Mouse (Mus musculus) kidney, embryonic 15.5 days (tissue): Measurements from ENCODE around the gene Cdhr2. TPM values are rescaled to one million over a fixed set of nuclear protein-coding genes. Genes with fewer than 3 reads are reported as not detected.

Source experiments
- ATAC-seq: fragments of 200-750 bp; cut with Nextera tagmentation; replicated peaks from 2 replicates; pipeline ENCODE4 v1.8.0; 2017; ENCODE audit warnings: moderate TSS enrichment; ENCODE audit not compliant: low FRiP score
- H3K27ac ChIP-seq: fragments of 300-500 bp; sonication (generic); 2 replicates; pipeline ENCODE4 v1.5.1; 2015; ENCODE audit warnings: mild to moderate bottlenecking, inconsistent platforms
- H3K27me3 ChIP-seq: fragments of 300-500 bp; sonication (generic); 2 replicates; pipeline ENCODE4 v1.6.1; 2015; ENCODE audit warnings: inconsistent platforms
- H3K36me3 ChIP-seq: fragments of 300-500 bp; sonication (generic); 2 replicates; pipeline ENCODE4 v1.6.1; 2015; ENCODE audit warnings: inconsistent platforms
- H3K4me1 ChIP-seq: fragments of 300-500 bp; sonication (generic); 2 replicates; pipeline ENCODE4 v1.6.1; 2015; ENCODE audit warnings: inconsistent platforms
- H3K4me2 ChIP-seq: fragments of 300-500 bp; sonication (generic); 2 replicates; pipeline ENCODE4 v1.6.1; 2015; ENCODE audit warnings: moderate library complexity, mild to moderate bottlenecking, inconsistent platforms
- H3K4me3 ChIP-seq: fragments of 300-500 bp; sonication (generic); replicated peaks from 2 replicates; pipeline ENCODE4 v1.5.1; 2015; ENCODE audit warnings: mild to moderate bottlenecking, inconsistent platforms
- H3K9ac ChIP-seq: fragments of 300-500 bp; sonication (generic); 2 replicates; pipeline ENCODE4 v1.6.1; 2015; ENCODE audit warnings: mild to moderate bottlenecking, inconsistent platforms
- H3K9me3 ChIP-seq: fragments of 300-500 bp; sonication (generic); replicated peaks from 2 replicates; pipeline ENCODE4 v1.6.1; 2016; ENCODE audit warnings: inconsistent platforms
- WGBS: fragments of 180-500 bp; shearing (Covaris S2); methylation state at CpG from one replicate; pipeline ENCODE4 v1.1.7; 2015; ENCODE audit warnings: mixed read lengths; 5-methylcytosine and 5-hydroxymethylcytosine counted together
- polyA plus RNA-seq: library from polyadenylated mRNA; unstranded; fragments of >200 nt; fragmentation: Nextera tagmentation; extraction: Ambion mirVana; gene quantifications from 2 replicates; pipeline ENCODE4 v1.2.1, GENCODE M21; 2015

The Cdhr2 gene
- polyA plus RNA-seq, 1 experiment from 2014 or later, result 5.4 TPM

GRCm38 (mm10) chr13:54755201-54755830 is 54.1 kb downstream of the Cdhr2 start:
- H3K27ac ChIP-seq, result no peak overlapping the region
- H3K27me3 ChIP-seq, result peaks cover 70% of the 10 kb centered on the region
- WGBS, result 26% methylated on average over 9 of the region's 9 CpGs
- no peaks in the 10 kb centered on the region for H3K36me3 ChIP-seq
- ATAC-seq, result no peak
- peaks cover 23% of the 10 kb centered on the region for H3K4me1 ChIP-seq
- H3K9ac ChIP-seq, result no peak overlapping the region
- no peak overlapping the region for H3K4me2 ChIP-seq
- H3K4me3 ChIP-seq, result no peak overlapping the region
- no peaks in the 10 kb centered on the region for H3K9me3 ChIP-seq

- WGBS, result 88% methylated on average over 8 of the region's 8 CpGs
These were observed 55.0 kb downstream of the Cdhr2 start for GRCm38 (mm10) chr13:54756156-54756712.

GRCm38 (mm10) chr13:54757093-54757830 is 56.0 kb downstream of the Cdhr2 start:
- Histone ChIP-seq H3K4me1 (peaks cover 23% of the 10 kb centered on the region), H3K36me3 (no peaks in the 10 kb centered on the region), H3K4me2 (peak overlapping the region; percentile 78), H3K4me3 (peak overlapping the region; percentile 41), H3K27me3 (peaks cover 74% of the 10 kb centered on the region), H3K27ac (no peak overlapping the region), H3K9me3 (no peaks in the 10 kb centered on the region), H3K9ac (no peak overlapping the region)
- WGBS, result 49% methylated on average over 10 of the region's 10 CpGs
- no peak for ATAC-seq

More at GRCm38 (mm10) chr13:54756156-54756712, 55.0 kb downstream of the Cdhr2 start:
- Histone ChIP-seq H3K9ac (no peak overlapping the region), H3K4me1 (peaks cover 23% of the 10 kb centered on the region), H3K27me3 (peaks cover 75% of the 10 kb centered on the region), H3K27ac (no peak overlapping the region), H3K9me3 (no peaks in the 10 kb centered on the region), H3K4me2 (no peak overlapping the region), H3K4me3 (no peak overlapping the region), H3K36me3 (no peaks in the 10 kb centered on the region)
- ATAC-seq, result no peak

- ATAC-seq, result peak; percentile 87
- H3K36me3 ChIP-seq, result no peaks in the 10 kb centered on the region
- peaks cover 78% of the 10 kb centered on the region for H3K27me3 ChIP-seq
- H3K4me2 ChIP-seq, result peak overlapping the region; percentile 78
- peak overlapping the region; percentile 41 for H3K4me3 ChIP-seq
- no peak overlapping the region for H3K9ac ChIP-seq
- H3K4me1 ChIP-seq, result peaks cover 23% of the 10 kb centered on the region
- H3K9me3 ChIP-seq, result no peaks in the 10 kb centered on the region
- peak overlapping the region; percentile 34; the same call in 1 of the 2 replicates for H3K27ac ChIP-seq
- WGBS, result under 1% methylated on average over 43 of the region's 43 CpGs
These were observed 56.9 kb downstream of the Cdhr2 start for GRCm38 (mm10) chr13:54758045-54758755.

- H3K36me3 ChIP-seq, result no peaks in the 10 kb centered on the region
- whole genome bisulfite sequencing, result under 1% methylated on average over 29 of the region's 29 CpGs
- H3K4me3 ChIP-seq, result peak overlapping the region; percentile 41
- H3K27ac ChIP-seq, result no peak overlapping the region
- H3K9ac ChIP-seq, result no peak overlapping the region
- peaks cover 23% of the 10 kb centered on the region for H3K4me1 ChIP-seq
- H3K27me3 ChIP-seq, result peaks cover 78% of the 10 kb centered on the region
- ATAC-seq, result peak; percentile 3; the same call in 1 of the 2 replicates
- H3K4me2 ChIP-seq, result peak overlapping the region; percentile 78
- no peaks in the 10 kb centered on the region for H3K9me3 ChIP-seq
These were observed 57.7 kb downstream of the Cdhr2 start for GRCm38 (mm10) chr13:54758756-54759470.

GRCm38 (mm10) chr13:54759496-54759895 is 58.2 kb downstream of the Cdhr2 start:
- 15% methylated on average over 7 of the region's 7 CpGs for WGBS
- Histone ChIP-seq H3K4me3 (no peak overlapping the region), H3K36me3 (no peaks in the 10 kb centered on the region), H3K4me1 (peaks cover 23% of the 10 kb centered on the region), H3K4me2 (no peak overlapping the region), H3K27ac (no peak overlapping the region), H3K27me3 (peaks cover 78% of the 10 kb centered on the region), H3K9me3 (no peaks in the 10 kb centered on the region), H3K9ac (no peak overlapping the region)
- ATAC-seq, result 0 out of 2 replicates have a peak, but pooled peaks have one; percentile 27

GRCm38 (mm10) chr13:54760164-54760795 is 59.0 kb downstream of the Cdhr2 start:
- H3K9me3 ChIP-seq, result no peaks in the 10 kb centered on the region
- no peak overlapping the region for H3K4me3 ChIP-seq
- WGBS, result 71% methylated on average over 8 of the region's 8 CpGs
- no peaks in the 10 kb centered on the region for H3K36me3 ChIP-seq
- no peak overlapping the region for H3K27ac ChIP-seq
- peaks cover 23% of the 10 kb centered on the region for H3K4me1 ChIP-seq
- no peak overlapping the region for H3K9ac ChIP-seq
- peaks cover 79% of the 10 kb centered on the region for H3K27me3 ChIP-seq
- H3K4me2 ChIP-seq, result no peak overlapping the region
- no peak for ATAC-seq

- no peaks in the 10 kb centered on the region for H3K9me3 ChIP-seq
- no peak overlapping the region for H3K4me3 ChIP-seq
- H3K27me3 ChIP-seq, result peaks cover 79% of the 10 kb centered on the region
- no peak for ATAC-seq
- no peaks in the 10 kb centered on the region for H3K36me3 ChIP-seq
- H3K9ac ChIP-seq, result no peak overlapping the region
- H3K27ac ChIP-seq, result no peak overlapping the region
- H3K4me2 ChIP-seq, result no peak overlapping the region
- 84% methylated on average over 7 of the region's 7 CpGs for WGBS
- peaks cover 28% of the 10 kb centered on the region for H3K4me1 ChIP-seq
These were observed 59.6 kb downstream of the Cdhr2 start for GRCm38 (mm10) chr13:54760906-54761305.

- H3K4me2 ChIP-seq, result peak overlapping the region; percentile 61
- H3K36me3 ChIP-seq, result no peaks in the 10 kb centered on the region
- peaks cover 74% of the 10 kb centered on the region for H3K27me3 ChIP-seq
- ATAC-seq, result 0 out of 2 replicates have a peak, but pooled peaks have one; percentile 33
- H3K4me3 ChIP-seq, result peak overlapping the region; percentile 35
- WGBS, result 4% methylated on average over 44 of the region's 44 CpGs
- no peak overlapping the region for H3K27ac ChIP-seq
- peaks cover 14% of the 10 kb centered on the region for H3K4me1 ChIP-seq
- H3K9me3 ChIP-seq, result no peaks in the 10 kb centered on the region
- no peak overlapping the region for H3K9ac ChIP-seq
These were observed 64.3 kb downstream of the Cdhr2 start for GRCm38 (mm10) chr13:54765281-54766191.

GRCm38 (mm10) chr13:54766192-54766768 is 65.0 kb downstream of the Cdhr2 start, which contains the start of gene Sncb:
Sncb (minus strand) TSS chr13:54766595.
- 0 out of 2 replicates have a peak, but pooled peaks have one; percentile 43 for ATAC-seq
- no peak within 1 kb of the TSS for H3K9ac ChIP-seq
- 1% methylated on average over 35 of the region's 35 CpGs for WGBS
- H3K36me3 ChIP-seq, result no peaks in the 10 kb centered on the region
- H3K9me3 ChIP-seq, result no peaks in the 10 kb centered on the region
- peaks cover 14% of the 10 kb centered on the region for H3K4me1 ChIP-seq
- peak within 1 kb of the TSS; percentile 61 for H3K4me2 ChIP-seq
- no peak within 1 kb of the TSS for H3K27ac ChIP-seq
- H3K27me3 ChIP-seq, result peaks cover 68% of the 10 kb centered on the region
- H3K4me3 ChIP-seq, result peak within 1 kb of the TSS; percentile 35
